Mouse (Mus musculus) layer of hippocampus, postnatal 14 days (tissue): Measurements from ENCODE around the gene Fsd1. TPM values are rescaled to one million over a fixed set of nuclear protein-coding genes. Genes with fewer than 3 reads are reported as not detected.
"Not testable (repeated sequence)": the region's sequence is repeated elsewhere in the genome, so short reads cannot be mapped to it uniquely, and the experiment has no call there.

Experiments used
- DNase-seq, 2 experiments: peaks; one replicate each; pipeline ENCODE4 v3.0.0; 2021 to 2022; ENCODE audit warnings: low spot score in 2 of 2, mixed read lengths in 1 of 2
- long read RNA-seq, 2 experiments: library from polyadenylated mRNA; stranded (forward); transcript quantifications; one replicate each; pipeline ENCODE4 v2.0.0; 2021
- total RNA-seq, 2 experiments: library from RNA; stranded (reverse); gene quantifications; 2 replicates each; pipeline ENCODE4 v1.2.3; 2021

Gene Fsd1
- 10 to 100 TPM; 73.1 to 76.4 TPM for total RNA-seq
- long read RNA-seq, experiment 1, transcript Fsd1-201 (13 exons, 1,748 nt), result major isoform, 106 of 119 reads
- long read RNA-seq, experiment 1, partial matches to known transcripts, result 1 of 119 reads
- long read RNA-seq, experiment 1, other reads (novel, unspliced or antisense), result 12 of 119 reads
- long read RNA-seq, experiment 2, transcript Fsd1-201 (13 exons, 1,748 nt), result major isoform, 102 of 138 reads
- long read RNA-seq, experiment 2, partial matches to known transcripts, result 15 of 138 reads
- long read RNA-seq, experiment 2, other reads (novel, unspliced or antisense), result 21 of 138 reads

DNA sequence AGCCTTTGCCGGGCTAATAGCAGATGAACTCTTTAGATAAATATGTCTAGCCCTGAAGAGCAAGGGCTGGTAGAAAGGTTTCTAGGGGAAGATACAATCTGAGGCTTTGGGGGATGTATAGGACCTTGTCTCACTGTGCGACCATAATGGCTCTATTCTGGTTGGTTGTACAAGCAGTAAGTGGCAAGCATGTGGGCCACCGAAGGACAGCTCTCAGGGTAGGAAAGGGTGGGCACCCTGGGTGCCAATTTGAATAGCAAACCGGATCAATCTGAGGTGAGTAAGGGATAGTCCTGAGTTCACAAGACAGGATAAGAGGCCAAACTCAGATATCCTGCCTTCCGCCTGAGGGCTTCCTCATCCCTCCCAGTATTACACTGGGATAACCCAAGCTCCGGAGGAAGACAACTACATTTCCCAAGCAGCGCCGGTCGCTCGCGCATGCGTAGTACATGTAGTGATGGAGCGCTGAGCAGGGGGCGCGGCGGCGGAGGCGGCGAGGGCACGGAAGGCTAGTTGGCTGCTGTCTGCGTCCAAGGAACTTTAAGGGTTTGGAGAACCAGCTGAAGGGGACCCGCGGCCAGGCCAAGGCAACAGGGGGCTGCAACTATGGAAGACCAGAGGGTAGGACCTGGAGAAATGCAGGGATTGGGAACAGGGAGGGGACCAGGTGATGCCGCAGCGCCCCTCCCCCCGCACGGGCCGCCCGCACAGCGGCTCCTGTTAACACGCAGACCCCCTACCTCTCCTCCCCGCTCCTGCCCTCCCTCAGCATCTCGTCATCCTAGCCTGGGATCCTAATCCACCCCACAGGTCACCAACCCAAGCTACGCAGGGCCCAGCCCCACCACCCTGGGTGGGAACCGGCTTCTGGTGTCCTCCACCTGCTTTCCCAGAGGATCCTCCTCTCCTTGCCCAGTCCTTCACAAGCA lies at the start of gene Fsd1:
Gene Fsd1, plus strand, starts transcription at position 480 of the 932 bp plus-strand sequence.
- peak; percentile 82 to 90 for DNase-seq

DNA sequence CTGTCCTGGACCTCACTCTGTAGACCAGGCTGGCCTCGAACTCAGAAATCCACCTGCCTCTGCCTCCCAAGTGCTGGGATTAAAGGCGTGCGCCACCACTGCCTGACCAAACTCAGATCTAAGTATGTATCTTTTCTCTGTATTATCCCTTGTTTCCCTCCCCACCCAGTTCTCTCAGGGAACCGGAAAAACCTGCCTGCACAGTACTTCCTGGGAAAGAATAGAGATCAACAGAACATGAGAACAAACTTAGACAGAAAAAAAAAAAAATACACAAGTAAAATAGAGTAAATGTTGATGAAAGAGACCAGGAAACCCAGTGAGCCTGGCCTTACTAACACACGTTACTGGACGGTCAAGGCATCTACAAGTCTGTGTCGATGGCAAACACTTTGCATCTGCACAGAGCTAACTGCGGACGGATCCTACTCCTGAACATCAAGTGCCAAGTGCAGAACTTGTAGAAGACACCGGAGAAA lies 41.9 kb upstream of the Fsd1 start:
- not testable (repeated sequence) for DNase-seq

DNA sequence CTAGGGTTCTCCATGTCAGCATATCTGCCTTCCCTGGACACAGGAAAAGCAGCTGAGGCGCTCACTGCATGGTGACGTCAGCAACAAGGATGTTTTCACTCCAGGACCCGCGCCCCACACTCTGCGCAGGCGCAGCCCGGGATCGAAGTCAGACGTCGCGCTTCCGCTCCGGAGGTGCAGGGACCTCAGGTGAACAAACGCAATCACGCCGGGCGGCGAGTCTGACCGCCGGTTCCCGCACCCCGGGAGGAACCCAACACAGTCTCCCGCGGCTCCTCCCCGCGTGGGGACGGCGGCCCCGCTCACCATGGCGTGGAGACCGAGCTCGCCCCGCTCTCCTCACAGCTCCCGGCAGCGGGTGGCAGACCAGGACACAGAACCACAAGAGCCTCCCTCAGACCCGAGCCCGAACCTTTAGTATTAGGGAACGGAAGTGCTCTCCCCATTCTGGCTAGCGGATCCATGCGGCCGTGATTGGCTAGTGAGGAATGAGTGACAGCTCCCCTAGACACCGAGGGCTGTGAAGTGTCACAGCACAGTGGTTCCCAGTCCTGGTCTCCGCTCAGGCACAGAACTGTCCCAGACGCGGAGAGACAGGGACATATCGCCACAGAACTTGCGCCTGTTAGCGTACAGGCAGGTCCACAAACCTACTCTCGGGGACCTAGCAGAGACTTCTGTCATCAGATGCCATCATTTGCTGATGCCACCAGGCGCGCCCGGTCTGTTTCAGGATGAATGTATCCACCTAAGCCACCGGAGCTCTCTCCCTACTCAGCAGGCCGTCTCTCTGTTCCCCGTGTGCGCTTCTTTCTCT lies 41.2 kb upstream of the Fsd1 start:
- DNase-seq, result peak; percentile 90 to 97

- DNase-seq, result no peak
These were observed 40.6 kb upstream of the Fsd1 start for GRCm38 (mm10) chr17:55945696-55946095.

DNA sequence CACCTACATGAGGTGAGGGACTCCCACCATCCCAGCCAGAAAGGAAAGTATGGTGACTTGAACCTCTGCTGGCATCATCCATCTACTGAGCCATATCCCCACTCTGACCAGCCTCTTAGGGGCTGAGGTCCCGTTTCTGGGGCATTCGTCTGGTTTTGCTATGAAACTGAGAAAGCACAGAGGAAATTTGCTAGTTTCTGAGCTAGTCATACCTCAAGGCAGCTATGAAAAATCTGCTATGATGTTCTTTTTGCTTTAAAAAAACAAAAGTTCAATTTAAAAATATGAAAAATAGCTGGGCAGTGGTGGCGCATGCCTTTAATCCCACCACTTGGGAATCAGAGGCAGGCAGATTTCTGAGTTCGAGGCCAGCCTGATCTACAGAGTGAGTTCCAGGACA lies 37.7 kb upstream of the Fsd1 start:
- DNase-seq, result no peak

DNA sequence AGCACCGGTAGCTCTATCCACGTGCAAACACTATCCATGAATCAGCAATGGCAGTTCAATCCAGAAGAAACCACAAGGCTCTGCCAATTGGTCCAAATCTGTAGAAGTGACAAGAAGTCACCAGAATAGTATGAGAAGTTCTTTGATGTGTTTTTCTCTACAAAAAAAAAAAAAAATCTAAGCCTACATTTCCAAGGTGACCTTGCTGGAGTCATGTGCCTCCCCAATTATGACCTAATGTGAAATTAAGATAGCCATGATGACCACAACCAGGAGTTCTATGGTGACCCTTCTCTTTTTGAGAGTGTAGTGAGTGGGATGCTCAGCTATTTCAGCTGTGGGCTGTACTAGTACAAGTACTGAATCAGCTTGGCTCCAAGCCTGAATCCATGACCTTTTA lies 36.9 kb upstream of the Fsd1 start, which contains the start of gene Zfp119b:
Gene Zfp119b, minus strand, starts transcription at position 101 of the 400 bp plus-strand sequence.
- no peak for DNase-seq

GRCm38 (mm10) chr17:55950601-55951000 lies 35.7 kb upstream of the Fsd1 start:
- no peak for DNase-seq

DNA sequence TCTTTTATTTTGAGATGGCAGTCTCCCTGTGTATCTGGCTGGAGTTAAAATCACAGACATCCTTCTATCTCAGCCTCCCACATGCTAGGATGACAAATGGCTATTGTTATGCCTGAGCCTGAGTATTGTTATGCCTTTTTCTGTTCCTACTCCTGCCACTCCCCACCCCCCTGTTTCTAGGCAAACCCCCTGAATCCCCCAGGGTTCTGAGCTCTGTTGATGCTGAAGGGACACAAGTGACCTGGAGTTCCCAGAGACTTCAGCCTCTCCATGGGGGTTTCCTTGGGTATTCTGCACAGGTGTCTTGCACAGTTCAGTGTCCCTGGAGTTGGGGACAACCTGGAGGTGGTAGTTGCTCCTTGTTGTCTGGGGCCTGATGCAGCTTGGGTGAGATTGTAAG lies 34.3 kb upstream of the Fsd1 start:
- DNase-seq, result no peak

DNA sequence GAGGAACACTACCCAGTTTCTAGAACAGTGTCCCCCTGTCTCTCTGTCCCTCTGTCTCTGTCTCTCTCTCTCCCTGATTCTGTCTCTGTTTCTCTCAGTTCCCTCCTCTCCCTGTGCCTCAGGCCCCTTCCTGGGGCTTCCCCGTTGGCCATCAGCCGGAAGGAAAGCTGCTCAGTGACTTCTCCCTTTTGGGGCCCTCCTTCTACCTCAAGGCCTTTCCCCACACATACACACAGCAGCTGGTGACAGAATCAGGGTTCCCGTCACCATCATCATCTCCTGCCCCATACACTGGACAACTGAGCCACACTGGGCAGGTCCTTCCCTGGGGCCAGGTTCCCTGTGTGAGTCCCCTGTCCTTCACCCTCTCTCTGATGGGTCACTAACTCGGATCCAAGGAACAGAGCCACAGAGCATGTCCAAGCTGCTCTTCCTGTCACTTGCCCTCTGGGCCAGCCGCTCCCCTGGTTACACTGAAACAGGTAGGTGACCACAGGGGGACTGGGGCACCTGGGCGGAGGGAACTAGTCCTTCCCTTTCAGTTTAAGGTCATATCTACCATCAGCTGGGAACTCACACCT lies 33.8 kb upstream of the Fsd1 start, which contains the start of gene Ebi3:
Gene Ebi3, plus strand, starts transcription at position 194 of the 581 bp plus-strand sequence.
- DNase-seq, result no peak

GRCm38 (mm10) chr17:55953751-55954150 lies 32.6 kb upstream of the Fsd1 start:
- DNase-seq, result no peak

DNA sequence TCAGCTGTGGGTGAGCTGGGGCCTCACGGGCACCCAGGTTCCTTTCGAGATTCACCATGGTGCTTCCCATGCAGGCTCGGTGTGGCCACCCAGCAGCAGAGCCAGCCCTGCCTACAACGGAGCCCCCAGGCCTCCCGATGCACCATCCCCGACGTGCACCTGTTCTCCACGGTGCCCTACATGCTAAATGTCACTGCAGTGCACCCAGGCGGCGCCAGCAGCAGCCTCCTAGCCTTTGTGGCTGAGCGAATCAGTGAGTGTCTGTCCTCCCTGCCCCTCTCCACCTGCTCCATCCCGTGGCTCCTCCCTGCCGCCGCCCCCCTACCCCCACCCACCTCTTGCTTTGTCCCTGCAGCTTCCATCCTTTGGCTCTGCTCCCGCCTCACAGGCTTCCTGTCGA lies 32.1 kb upstream of the Fsd1 start:
- no peak for DNase-seq

GRCm38 (mm10) chr17:55956129-55956528 lies 30.2 kb upstream of the Fsd1 start:
- peak; percentile 58 to 61 for DNase-seq

- no peak for DNase-seq
These were observed 29.7 kb upstream of the Fsd1 start for GRCm38 (mm10) chr17:55956591-55956990.

GRCm38 (mm10) chr17:55957168-55957567 lies 29.1 kb upstream of the Fsd1 start:
- DNase-seq, result peak in 1 of 2 experiments; percentile 76

- DNase-seq, result no peak
These were observed 28.4 kb upstream of the Fsd1 start for GRCm38 (mm10) chr17:55957726-55958583.

DNA sequence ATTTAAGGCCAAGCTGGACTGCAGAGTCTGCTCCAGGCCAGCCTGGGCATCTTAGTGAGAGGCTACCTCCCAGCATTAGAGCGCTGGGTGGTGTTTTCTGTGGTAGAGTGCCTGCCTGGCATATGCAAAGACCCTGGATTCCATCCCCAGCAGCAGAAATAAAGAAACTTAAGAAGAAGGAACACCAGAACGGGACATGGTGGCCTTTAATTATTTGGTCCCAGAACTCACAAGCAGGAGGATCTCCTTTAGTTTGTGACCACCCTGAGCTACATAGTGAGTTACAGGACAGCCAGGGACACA lies 27.8 kb upstream of the Fsd1 start:
- DNase-seq, result no peak

DNA sequence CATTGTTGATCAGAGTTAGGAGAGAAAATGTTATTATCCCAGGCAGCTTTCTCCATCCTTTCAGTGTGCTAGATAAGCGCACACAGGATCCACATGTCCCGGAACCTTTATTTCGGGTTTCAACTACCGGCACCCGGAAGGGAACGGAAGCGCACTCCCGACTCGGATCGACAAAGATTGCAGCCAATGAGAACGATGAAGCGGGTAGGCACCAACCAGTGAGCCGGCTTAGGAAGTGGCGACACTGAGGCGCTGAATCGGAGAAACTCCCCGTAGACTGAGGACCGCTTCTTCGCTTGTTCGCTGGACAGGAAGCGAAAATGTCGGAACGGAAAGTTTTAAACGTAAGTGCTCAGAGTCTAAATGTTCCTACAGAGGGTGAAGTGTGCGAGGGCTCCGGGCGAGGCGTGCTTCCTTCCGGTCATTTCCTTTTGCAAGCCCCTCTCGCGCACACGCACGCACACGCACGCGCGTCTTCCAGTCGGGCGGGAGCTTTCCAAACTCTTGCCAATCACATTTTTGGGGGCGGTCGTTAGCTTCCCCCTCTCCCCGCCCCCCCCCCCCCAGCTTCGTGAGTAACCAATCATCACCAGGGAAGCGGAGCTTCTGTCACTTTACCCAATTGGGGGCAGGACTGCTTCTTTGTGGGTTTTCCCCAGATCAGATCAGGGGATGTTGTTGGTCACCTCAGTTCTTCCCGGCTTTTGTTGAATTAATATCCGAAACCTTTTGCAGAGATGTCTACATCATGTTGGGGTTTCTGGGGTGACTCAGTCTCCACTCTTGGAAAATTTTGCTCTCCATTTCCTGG lies 27.2 kb upstream of the Fsd1 start, which contains the start of gene Yju2:
Gene Yju2, plus strand, starts transcription at position 182 of the 811 bp plus-strand sequence.
- peak; percentile 97 for DNase-seq

GRCm38 (mm10) chr17:55959946-55960740 lies 26.2 kb upstream of the Fsd1 start:
- no peak for DNase-seq
